Mouse (Mus musculus) ES-E14 (cell line): Measurements from ENCODE around the gene Agap2.

Experiments
- CHD2 ChIP-seq: IDR thresholded peaks from 2 replicates; pipeline ENCODE4 v1.6.1; 2014; ENCODE audit warnings: mild to moderate bottlenecking, low read depth, low read length, inconsistent platforms
- HCFC1 ChIP-seq: IDR thresholded peaks from 2 replicates; pipeline ENCODE4 v1.6.1; 2012; ENCODE audit warnings: low read length, inconsistent platforms, borderline replicate concordance; ENCODE audit not compliant: insufficient read depth

GRCm38 (mm10) chr10:127075080-127075479, at the start of gene Agap2:
- TF ChIP-seq HCFC1 (no peak), CHD2 (no peak)
